Mouse (Mus musculus): ENCODE measurements around the gene Gsdma3. TPM values are rescaled to one million over a fixed set of nuclear protein-coding genes. Genes with fewer than 3 reads are reported as not detected.

Gene Gsdma3
- polyA plus RNA-seq, 1 experiment from 2014 or later = not detected

DNA sequence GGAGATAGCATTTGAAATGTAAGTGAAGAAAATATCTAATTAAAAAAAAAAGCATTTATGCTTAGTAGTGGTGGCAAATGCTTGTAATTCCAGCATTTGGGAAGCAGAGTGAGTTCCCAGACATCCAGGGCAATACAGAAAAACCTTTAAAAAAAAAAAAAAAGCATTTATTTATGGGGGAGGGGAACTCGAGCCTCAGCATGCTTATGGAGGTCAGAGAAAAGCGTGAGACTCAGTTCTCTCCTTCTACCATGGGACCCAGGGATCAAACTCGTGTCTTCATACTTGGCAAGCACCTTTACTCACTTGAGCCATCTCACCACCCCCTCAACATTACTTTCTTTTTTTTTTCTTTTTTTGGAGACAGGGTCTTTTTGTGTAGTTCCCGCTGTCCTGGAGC lies 55.0 kb downstream of the Gsdma3 start:
- no peak for ATAC-seq (ENCODE audit: insufficient number of reproducible peaks, low FRiP score, low TSS enrichment, low read depth)
- 87% methylated on average over 4 of the region's 4 CpGs for WGBS
- no peak overlapping the region for H3K9ac ChIP-seq (ENCODE audit: low read length)
- no peak overlapping the region for H3K27ac ChIP-seq (replicated peaks; ENCODE audit: low read depth, low read length)
- no peaks in the 10 kb centered on the region for H3K9me3 ChIP-seq (ENCODE audit: control insufficient read depth, low read length)
- peaks cover 6% of the 10 kb centered on the region; the same call in 1 of the 2 replicates for H3K36me3 ChIP-seq (ENCODE audit: control insufficient read depth, insufficient read depth, low read length)
- H3K27me3 ChIP-seq (ENCODE audit: control insufficient read depth, insufficient read depth, low read length) = no peaks in the 10 kb centered on the region
- peaks cover 4% of the 10 kb centered on the region; the same call in 1 of the 2 replicates for H3K4me1 ChIP-seq (ENCODE audit: control insufficient read depth, insufficient read depth, low read length)
- no peak for DNase-seq (ENCODE audit: low spot score)
- H3K4me2 ChIP-seq (ENCODE audit: low read depth, severe bottlenecking) = no peak overlapping the region
- H3K4me3 ChIP-seq (ENCODE audit: low read depth, low read length) = no peak overlapping the region

DNA sequence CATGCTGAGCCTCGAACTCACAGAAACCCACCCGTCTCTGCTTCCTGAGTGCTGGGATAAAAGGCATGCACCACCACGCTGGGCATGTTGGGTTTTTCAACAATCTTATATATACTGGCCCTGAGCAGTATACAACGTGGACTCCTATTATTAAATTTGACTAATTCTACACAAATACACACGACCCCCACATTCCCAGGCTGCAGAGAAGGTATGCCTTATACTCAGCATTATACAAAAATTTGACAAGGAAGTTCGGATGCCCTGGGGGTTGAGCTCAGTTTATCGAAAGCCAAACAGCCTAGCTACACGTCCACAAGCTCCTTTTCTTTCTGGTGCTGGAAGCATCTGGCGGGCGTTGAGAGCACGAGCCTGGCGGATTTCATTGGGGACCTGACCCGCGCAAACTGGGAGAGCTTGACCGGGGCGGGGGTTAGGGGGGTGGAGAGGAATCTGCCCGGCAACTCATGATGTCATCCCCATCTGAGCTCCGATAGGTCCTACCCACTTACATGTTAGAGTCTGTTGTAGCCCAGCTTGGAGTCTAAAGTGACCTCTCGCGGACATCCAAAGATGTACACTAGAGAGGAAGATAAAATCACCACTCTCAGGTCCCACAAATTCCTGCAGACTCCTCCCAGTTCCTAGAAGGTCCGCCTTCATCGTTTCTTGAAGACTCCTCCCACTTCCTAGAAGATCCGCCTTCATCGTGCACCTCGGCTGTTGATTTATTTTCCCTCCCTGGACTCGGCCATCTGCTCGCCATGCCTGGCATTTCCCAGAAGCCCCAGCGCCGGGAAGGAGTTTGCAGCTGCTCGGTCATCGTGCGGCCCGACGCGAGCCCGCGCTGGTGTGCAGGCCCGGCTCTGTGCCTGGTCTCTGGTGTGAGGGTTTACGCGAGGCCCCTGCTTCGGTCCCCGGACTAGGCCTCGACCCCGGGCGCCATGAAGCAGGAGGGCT lies 55.9 kb downstream of the Gsdma3 start, which contains the start of gene Psmd3:
Psmd3 (plus strand) TSS at position 769 of the 960 bp plus-strand sequence.
- DNase-seq (ENCODE audit: low spot score) (peak; percentile 98), ATAC-seq (ENCODE audit: insufficient number of reproducible peaks, low FRiP score, low TSS enrichment, low read depth) (peak; percentile 93)
- Histone ChIP-seq H3K27ac (replicated peaks; ENCODE audit: low read depth, low read length) (peak within 1 kb of the TSS; percentile 39; the same call in 1 of the 2 replicates), H3K4me3 (ENCODE audit: low read depth, low read length) (peak within 1 kb of the TSS; percentile 97), H3K36me3 (ENCODE audit: control insufficient read depth, insufficient read depth, low read length) (peaks cover 13% of the 10 kb centered on the region; the same call in 1 of the 2 replicates), H3K4me1 (ENCODE audit: control insufficient read depth, insufficient read depth, low read length) (peaks cover 4% of the 10 kb centered on the region; the same call in 1 of the 2 replicates), H3K9me3 (ENCODE audit: control insufficient read depth, low read length) (no peaks in the 10 kb centered on the region), H3K9ac (ENCODE audit: low read length) (peak within 1 kb of the TSS; percentile 92), H3K27me3 (ENCODE audit: control insufficient read depth, insufficient read depth, low read length) (no peaks in the 10 kb centered on the region), H3K4me2 (ENCODE audit: low read depth, severe bottlenecking) (peak within 1 kb of the TSS; percentile 76)
- 5% methylated on average over 45 of the region's 45 CpGs for WGBS

DNA sequence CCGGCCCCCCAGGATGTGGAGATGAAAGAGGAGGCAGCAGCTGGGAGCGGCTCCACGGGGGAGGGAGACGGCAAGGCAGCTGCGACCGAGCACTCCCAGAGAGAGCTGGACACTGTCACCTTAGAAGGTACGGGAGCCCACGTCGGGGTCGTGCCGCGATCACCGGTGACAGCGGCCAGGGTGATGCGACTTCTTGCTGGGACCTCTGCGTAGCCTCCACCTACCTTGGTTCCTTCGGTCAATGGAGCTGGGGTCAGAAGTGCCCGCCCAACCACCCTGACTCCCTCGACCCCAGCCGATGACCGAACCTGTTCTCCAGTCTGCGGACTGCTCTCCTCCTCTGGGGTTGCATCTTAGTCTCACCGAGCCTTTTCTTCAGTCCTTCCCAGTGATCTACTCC lies 56.7 kb downstream of the Gsdma3 start:
- Histone ChIP-seq H3K4me3 (ENCODE audit: low read depth, low read length) (peak overlapping the region; percentile 97), H3K27ac (replicated peaks; ENCODE audit: low read depth, low read length) (0 out of 2 replicates have a peak overlapping the region, but pooled peaks have one; percentile 39), H3K4me2 (ENCODE audit: low read depth, severe bottlenecking) (peak overlapping the region; percentile 76), H3K36me3 (ENCODE audit: control insufficient read depth, insufficient read depth, low read length) (peaks cover 17% of the 10 kb centered on the region; the same call in 1 of the 2 replicates), H3K9me3 (ENCODE audit: control insufficient read depth, low read length) (no peaks in the 10 kb centered on the region), H3K27me3 (ENCODE audit: control insufficient read depth, insufficient read depth, low read length) (no peaks in the 10 kb centered on the region), H3K4me1 (ENCODE audit: control insufficient read depth, insufficient read depth, low read length) (peaks cover 4% of the 10 kb centered on the region; the same call in 1 of the 2 replicates), H3K9ac (ENCODE audit: low read length) (peak overlapping the region; percentile 92)
- DNase-seq (ENCODE audit: low spot score) (no peak), ATAC-seq (ENCODE audit: insufficient number of reproducible peaks, low FRiP score, low TSS enrichment, low read depth) (no peak)
- under 1% methylated on average over 23 of the region's 23 CpGs for WGBS

DNA sequence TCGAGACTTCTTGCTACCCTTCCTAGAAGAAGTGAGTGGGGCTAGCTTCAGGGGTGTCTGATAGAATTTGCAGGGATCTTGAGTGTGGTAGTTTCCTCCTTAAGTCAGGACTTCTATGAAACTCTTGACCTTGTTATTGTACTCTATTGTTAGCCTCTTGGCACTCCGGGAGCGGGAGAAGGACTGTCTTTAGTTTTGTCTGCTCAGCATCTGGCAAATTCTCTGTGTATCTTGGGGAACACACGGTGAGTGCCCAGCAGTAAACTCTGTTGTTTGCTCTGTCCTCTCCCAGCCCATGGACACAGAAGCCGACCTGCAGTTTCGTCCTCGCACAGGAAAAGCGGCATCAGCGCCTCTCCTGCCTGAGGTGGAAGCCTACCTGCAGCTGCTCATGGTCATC lies 59.5 kb downstream of the Gsdma3 start:
- Histone ChIP-seq H3K4me3 (ENCODE audit: low read depth, low read length) (no peak overlapping the region), H3K4me1 (ENCODE audit: control insufficient read depth, insufficient read depth, low read length) (peaks cover 4% of the 10 kb centered on the region; the same call in 1 of the 2 replicates), H3K27ac (replicated peaks; ENCODE audit: low read depth, low read length) (no peak overlapping the region), H3K27me3 (ENCODE audit: control insufficient read depth, insufficient read depth, low read length) (no peaks in the 10 kb centered on the region), H3K36me3 (ENCODE audit: control insufficient read depth, insufficient read depth, low read length) (peaks cover 26% of the 10 kb centered on the region; the same call in 1 of the 2 replicates), H3K4me2 (ENCODE audit: low read depth, severe bottlenecking) (no peak overlapping the region), H3K9ac (ENCODE audit: low read length) (no peak overlapping the region; the same call in 1 of the 2 replicates), H3K9me3 (ENCODE audit: control insufficient read depth, low read length) (no peaks in the 10 kb centered on the region)
- DNase-seq (ENCODE audit: low spot score) (no peak), ATAC-seq (ENCODE audit: insufficient number of reproducible peaks, low FRiP score, low TSS enrichment, low read depth) (no peak)
- WGBS = 94% methylated on average over 9 of the region's 9 CpGs

DNA sequence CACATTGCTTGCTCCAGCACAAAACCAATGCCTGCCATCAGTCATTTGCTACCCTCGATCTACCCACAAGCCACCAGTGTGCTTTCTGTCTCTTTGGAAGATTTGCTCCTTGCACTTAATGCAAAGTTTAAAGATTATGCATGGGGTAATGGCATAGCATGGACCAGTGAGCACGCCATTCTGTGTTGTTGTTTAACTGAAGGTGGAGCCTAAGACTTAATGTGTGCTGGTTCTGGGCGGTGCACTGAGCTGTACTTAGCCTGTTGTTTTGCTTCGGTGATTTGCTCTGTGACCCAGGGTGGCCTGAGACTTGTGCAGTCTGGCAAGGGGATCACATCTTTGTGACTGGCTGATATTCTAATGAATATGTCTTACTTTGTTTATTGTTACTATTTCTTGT lies 60.8 kb downstream of the Gsdma3 start:
- Histone ChIP-seq H3K4me2 (ENCODE audit: low read depth, severe bottlenecking) (no peak overlapping the region), H3K27me3 (ENCODE audit: control insufficient read depth, insufficient read depth, low read length) (no peaks in the 10 kb centered on the region), H3K9ac (ENCODE audit: low read length) (no peak overlapping the region), H3K4me3 (ENCODE audit: low read depth, low read length) (no peak overlapping the region), H3K9me3 (ENCODE audit: control insufficient read depth, low read length) (no peaks in the 10 kb centered on the region), H3K4me1 (ENCODE audit: control insufficient read depth, insufficient read depth, low read length) (peaks cover 4% of the 10 kb centered on the region; the same call in 1 of the 2 replicates), H3K36me3 (ENCODE audit: control insufficient read depth, insufficient read depth, low read length) (peaks cover 35% of the 10 kb centered on the region; the same call in 1 of the 2 replicates), H3K27ac (replicated peaks; ENCODE audit: low read depth, low read length) (no peak overlapping the region)
- ATAC-seq (ENCODE audit: insufficient number of reproducible peaks, low FRiP score, low TSS enrichment, low read depth) (no peak), DNase-seq (ENCODE audit: low spot score) (no peak)
- 88% methylated on average over 4 of the region's 4 CpGs for whole genome bisulfite sequencing

Other genes with a start within 250 kb of the Gsdma3 start
- gene Tcap, start 242.5 kb upstream of the Gsdma3 start, polyA plus RNA-seq (2014; fragmentation: Nextera tagmentation; extraction: Ambion mirVana) = 0.41 and 0.53 TPM in 2 replicates
- 0.13 and 0.17 TPM in 2 replicates for gene Pnmt, start 239.9 kb upstream of the Gsdma3 start, polyA plus RNA-seq (2014; fragmentation: Nextera tagmentation; extraction: Ambion mirVana)
- 6.3 and 9.5 TPM in 2 replicates for gene Pgap3, start 225.9 kb upstream of the Gsdma3 start, polyA plus RNA-seq (2014; fragmentation: Nextera tagmentation; extraction: Ambion mirVana)
- 29.6 and 30.5 TPM in 2 replicates for gene Erbb2, start 213.9 kb upstream of the Gsdma3 start, polyA plus RNA-seq (2014; fragmentation: Nextera tagmentation; extraction: Ambion mirVana)
- 75.4 and 78.3 TPM in 2 replicates for gene Mien1, start 187.4 kb upstream of the Gsdma3 start, polyA plus RNA-seq (2014; fragmentation: Nextera tagmentation; extraction: Ambion mirVana)
- 5.3 and 6.7 TPM in 2 replicates for gene Grb7, start 180.0 kb upstream of the Gsdma3 start, polyA plus RNA-seq (2014; fragmentation: Nextera tagmentation; extraction: Ambion mirVana)
- 0.07 TPM in 1 of 2 replicates, not detected in the other for gene Ikzf3, start 80.3 kb upstream of the Gsdma3 start, polyA plus RNA-seq (2014; fragmentation: Nextera tagmentation; extraction: Ambion mirVana)
- gene Zpbp2, start 75.3 kb upstream of the Gsdma3 start, polyA plus RNA-seq (2014; fragmentation: Nextera tagmentation; extraction: Ambion mirVana) = 0.45 and 1.2 TPM in 2 replicates
- 9.6 and 10.1 TPM in 2 replicates for gene Ormdl3, start 39.0 kb upstream of the Gsdma3 start, polyA plus RNA-seq (2014; fragmentation: Nextera tagmentation; extraction: Ambion mirVana)
- gene Lrrc3c, start 28.1 kb upstream of the Gsdma3 start, polyA plus RNA-seq (2014; fragmentation: Nextera tagmentation; extraction: Ambion mirVana) = not detected in 2 replicates
- gene Gm12355, start 699 bp upstream of the Gsdma3 start, polyA plus RNA-seq (2014; fragmentation: Nextera tagmentation; extraction: Ambion mirVana) = 0.75 and 0.80 TPM in 2 replicates
- gene Gsdma2, start 20.4 kb downstream of the Gsdma3 start, polyA plus RNA-seq (2014; fragmentation: Nextera tagmentation; extraction: Ambion mirVana) = not detected in 2 replicates
- 0.05 TPM in 1 of 2 replicates, not detected in the other for gene Gsdma, start 38.0 kb downstream of the Gsdma3 start, polyA plus RNA-seq (2014; fragmentation: Nextera tagmentation; extraction: Ambion mirVana)
- gene Psmd3, start 56.2 kb downstream of the Gsdma3 start, polyA plus RNA-seq (2014; fragmentation: Nextera tagmentation; extraction: Ambion mirVana) = 180 and 187 TPM in 2 replicates
- 0.11 TPM in 1 of 2 replicates, not detected in the other for gene Csf3, start 74.9 kb downstream of the Gsdma3 start, polyA plus RNA-seq (2014; fragmentation: Nextera tagmentation; extraction: Ambion mirVana)
- gene Med24, start 103.1 kb downstream of the Gsdma3 start, polyA plus RNA-seq (2014; fragmentation: Nextera tagmentation; extraction: Ambion mirVana) = 68.0 and 69.2 TPM in 2 replicates
- 16.5 and 17.7 TPM in 2 replicates for gene Thra, start 114.3 kb downstream of the Gsdma3 start, polyA plus RNA-seq (2014; fragmentation: Nextera tagmentation; extraction: Ambion mirVana)
- gene Nr1d1, start 149.0 kb downstream of the Gsdma3 start, polyA plus RNA-seq (2014; fragmentation: Nextera tagmentation; extraction: Ambion mirVana) = 1.0 and 1.1 TPM in 2 replicates
- 24.6 and 25.6 TPM in 2 replicates for gene Msl1, start 169.2 kb downstream of the Gsdma3 start, polyA plus RNA-seq (2014; fragmentation: Nextera tagmentation; extraction: Ambion mirVana)
- gene Casc3, start 178.5 kb downstream of the Gsdma3 start, polyA plus RNA-seq (2014; fragmentation: Nextera tagmentation; extraction: Ambion mirVana) = 44.9 and 51.1 TPM in 2 replicates
- gene Rapgefl1, start 210.4 kb downstream of the Gsdma3 start, polyA plus RNA-seq (2014; fragmentation: Nextera tagmentation; extraction: Ambion mirVana) = 2.2 and 2.8 TPM in 2 replicates
- gene Wipf2, start 237.3 kb downstream of the Gsdma3 start, polyA plus RNA-seq (2014; fragmentation: Nextera tagmentation; extraction: Ambion mirVana) = 6.3 and 7.4 TPM in 2 replicates

Measured in limb, embryonic 11.5 days (tissue).